Mouse (Mus musculus) kidney, postnatal 25 days (tissue): Measurements from ENCODE around the gene Adora3.

ENCODE experiments used
- DNase-seq, 2 experiments: peaks; one replicate each; pipeline ENCODE4 v3.0.0; 2021; ENCODE audit warnings: mixed read lengths in 2 of 2

Gene Adora3

GRCm38 (mm10) chr3:105877252-105877803 lies 6.7 kb downstream of the Adora3 start:
- no peak for DNase-seq

- no peak for DNase-seq
These were observed 7.3 kb downstream of the Adora3 start for GRCm38 (mm10) chr3:105877919-105878318.

GRCm38 (mm10) chr3:105878751-105879150 lies 8.1 kb downstream of the Adora3 start:
- no peak for DNase-seq

- DNase-seq, result no peak
These were observed 9.8 kb downstream of the Adora3 start for GRCm38 (mm10) chr3:105880419-105880818.

GRCm38 (mm10) chr3:105882105-105882504 lies 11.4 kb downstream of the Adora3 start:
- no peak for DNase-seq

- no peak for DNase-seq
These were observed 12.5 kb downstream of the Adora3 start for GRCm38 (mm10) chr3:105883111-105883510.

GRCm38 (mm10) chr3:105888961-105889360 lies 18.3 kb downstream of the Adora3 start:
- no peak for DNase-seq

- DNase-seq, result no peak
These were observed 19.6 kb downstream of the Adora3 start for GRCm38 (mm10) chr3:105890220-105890619.

GRCm38 (mm10) chr3:105891141-105891540 lies 20.5 kb downstream of the Adora3 start:
- DNase-seq, result no peak

GRCm38 (mm10) chr3:105891760-105892571 lies 21.3 kb downstream of the Adora3 start:
- DNase-seq, result peak; percentile 36 to 54

GRCm38 (mm10) chr3:105892572-105893495 lies 22.2 kb downstream of the Adora3 start:
- no peak for DNase-seq

GRCm38 (mm10) chr3:105893941-105894391 lies 23.3 kb downstream of the Adora3 start:
- DNase-seq, result peak; percentile 27 to 65

GRCm38 (mm10) chr3:105894601-105895592 lies 24.2 kb downstream of the Adora3 start:
- DNase-seq, result peak; percentile 91

GRCm38 (mm10) chr3:105896811-105897210 lies 26.2 kb downstream of the Adora3 start:
- DNase-seq, result no peak

GRCm38 (mm10) chr3:105898325-105898724 lies 27.7 kb downstream of the Adora3 start:
- DNase-seq, result peak in 1 of 2 experiments; percentile 26

GRCm38 (mm10) chr3:105898861-105899260 lies 28.2 kb downstream of the Adora3 start:
- no peak for DNase-seq

- DNase-seq, result peak; percentile 82 to 88
These were observed 28.9 kb downstream of the Adora3 start for GRCm38 (mm10) chr3:105899394-105900147.

- no peak for DNase-seq
These were observed 29.6 kb downstream of the Adora3 start for GRCm38 (mm10) chr3:105900266-105900665.

GRCm38 (mm10) chr3:105900716-105901115 lies 30.1 kb downstream of the Adora3 start:
- no peak for DNase-seq

- DNase-seq, result no peak
These were observed 30.8 kb downstream of the Adora3 start for GRCm38 (mm10) chr3:105901468-105901867.

GRCm38 (mm10) chr3:105904213-105904612 lies 33.6 kb downstream of the Adora3 start:
- no peak for DNase-seq
